Mouse (Mus musculus): ENCODE results near the gene Itpk1.

Gene Itpk1

GRCm38 (mm10) chr12:102568219-102568618, 136.5 kb downstream of the Itpk1 start:
- CTCF ChIA-PET, result no interaction called here

- CTCF ChIA-PET, result no interaction called here
Measured at GRCm38 (mm10) chr12:102566951-102567350, 137.8 kb downstream of the Itpk1 start.

GRCm38 (mm10) chr12:102565086-102565485, 139.6 kb downstream of the Itpk1 start:
- CTCF ChIA-PET, result no interaction called here

GRCm38 (mm10) chr12:102557372-102557771, 147.4 kb downstream of the Itpk1 start:
- CTCF ChIA-PET, result no interaction called here

- CTCF ChIA-PET, result no interaction called here
Measured at GRCm38 (mm10) chr12:102555850-102556249, 148.9 kb downstream of the Itpk1 start.

- CTCF ChIA-PET, result no interaction called here
Measured at GRCm38 (mm10) chr12:102554721-102555516, 149.8 kb downstream of the Itpk1 start, which contains the start of gene Chga. Gene Chga (plus strand): TSS chr12:102554969.

- CTCF ChIA-PET, result no interaction called here
Measured at GRCm38 (mm10) chr12:102553705-102554275, 150.9 kb downstream of the Itpk1 start.

GRCm38 (mm10) chr12:102552001-102552400, 152.7 kb downstream of the Itpk1 start:
- CTCF ChIA-PET, result no interaction called here

GRCm38 (mm10) chr12:102551186-102551585, 153.5 kb downstream of the Itpk1 start:
- CTCF ChIA-PET, result no interaction called here

- CTCF ChIA-PET, result no interaction called here
Measured at GRCm38 (mm10) chr12:102550529-102550928, 154.2 kb downstream of the Itpk1 start.

GRCm38 (mm10) chr12:102545122-102545521, 159.6 kb downstream of the Itpk1 start:
- CTCF ChIA-PET, result interaction anchor here (0.6 to 0.8 kb wide), 2 partner anchors 15 to 397 kb away, joined by 3 read pairs; no protein-coding TSS in a partner anchor

- CTCF ChIA-PET, result no interaction called here
Measured at GRCm38 (mm10) chr12:102541168-102541567, 163.6 kb downstream of the Itpk1 start.

- CTCF ChIA-PET, result no interaction called here
Measured at GRCm38 (mm10) chr12:102540278-102540677, 164.5 kb downstream of the Itpk1 start.

GRCm38 (mm10) chr12:102535796-102536195, 168.9 kb downstream of the Itpk1 start:
- CTCF ChIA-PET, result no interaction called here

GRCm38 (mm10) chr12:102527989-102528388, 176.7 kb downstream of the Itpk1 start:
- CTCF ChIA-PET, result no interaction called here

- CTCF ChIA-PET, result no interaction called here
Measured at GRCm38 (mm10) chr12:102524760-102525159, 180.0 kb downstream of the Itpk1 start.

GRCm38 (mm10) chr12:102524216-102524615, 180.5 kb downstream of the Itpk1 start:
- CTCF ChIA-PET, result no interaction called here

- CTCF ChIA-PET, result no interaction called here
Measured at GRCm38 (mm10) chr12:102521777-102522319, 182.9 kb downstream of the Itpk1 start.

- CTCF ChIA-PET, result no interaction called here
Measured at GRCm38 (mm10) chr12:102519929-102520720, 184.6 kb downstream of the Itpk1 start.
